Mouse (Mus musculus) myocyte (in vitro differentiated cells): ENCODE results near the gene Cd5. TPM values are rescaled to one million over a fixed set of nuclear protein-coding genes. Genes with fewer than 3 reads are reported as not detected.

Experiments
- H3K27me3 ChIP-seq: one replicate; pipeline ENCODE4 v1.6.1; 2011; ENCODE audit not compliant: control insufficient read depth, insufficient read depth, insufficient read length
- H3K36me3 ChIP-seq: one replicate; pipeline ENCODE4 v1.6.1; 2011; ENCODE audit not compliant: control insufficient read depth, insufficient read depth
- H3K4me2 ChIP-seq: one replicate; pipeline ENCODE4 v1.6.1; 2011; ENCODE audit warnings: low read depth, control low read depth
- H3K4me3 ChIP-seq: one replicate; pipeline ENCODE4 v1.5.1; 2011; ENCODE audit warnings: mild to moderate bottlenecking, control low read depth, moderate library complexity
- H3K79me2 ChIP-seq: one replicate; pipeline ENCODE4 v1.6.1; 2011; ENCODE audit not compliant: control insufficient read depth, insufficient read depth
- H3ac ChIP-seq: one replicate; pipeline ENCODE4 v1.6.1; 2011; ENCODE audit not compliant: control insufficient read depth, insufficient read length
- CEBPB ChIP-seq: IDR thresholded peaks from 2 replicates; pipeline ENCODE4 v1.6.1; 2011; ENCODE audit warnings: mild to moderate bottlenecking, moderate library complexity; ENCODE audit not compliant: poor library complexity, insufficient read depth, severe bottlenecking
- MAX ChIP-seq: IDR thresholded peaks from one replicate; pipeline ENCODE4 v1.6.1; 2011; ENCODE audit warnings: low read depth, mild to moderate bottlenecking, control low read depth
- TCF3 ChIP-seq: IDR thresholded peaks from one replicate; pipeline ENCODE4 v1.6.1; 2011; ENCODE audit warnings: low read depth, control low read depth; ENCODE audit not compliant: insufficient read length
- USF1 ChIP-seq: IDR thresholded peaks from one replicate; pipeline ENCODE4 v1.6.1; 2011; ENCODE audit warnings: low read depth, mild to moderate bottlenecking, control low read depth, moderate library complexity
- polyA plus RNA-seq: library from polyadenylated mRNA; unstranded; fragments of >200 nt; fragmentation: generic; extraction: Trizol; gene quantifications from one replicate; pipeline ENCODE4 v1.2.1, GENCODE M21; 2012; ENCODE audit warnings: missing spikeins

Cd5 gene
- polyA plus RNA-seq, 1 experiment, result not detected

GRCm38 (mm10) chr19:10671319-10671718 lies 67.5 kb downstream of the Cd5 start:
- H3K27me3 ChIP-seq, result peaks cover 13% of the 10 kb centered on the region
- H3ac ChIP-seq, result no peak overlapping the region
- H3K79me2 ChIP-seq, result no peaks in the 10 kb centered on the region
- no peak overlapping the region for H3K4me2 ChIP-seq
- H3K4me3 ChIP-seq, result no peak overlapping the region
- TF ChIP-seq USF1, result no peak
- no peak for TF ChIP-seq CEBPB
- TF ChIP-seq MAX, result no peak
- TF ChIP-seq TCF3, result no peak
- H3K36me3 ChIP-seq, result no peaks in the 10 kb centered on the region

Other genes starting within 250 kb of the Cd5 start
- 23.4 TPM for gene Cpsf7, start 213.7 kb downstream of the Cd5 start, polyA plus RNA-seq
- gene Sdhaf2, start 212.9 kb downstream of the Cd5 start, polyA plus RNA-seq, result 36.3 TPM
- gene Tmem216, start 182.8 kb downstream of the Cd5 start, polyA plus RNA-seq, result 12.9 TPM
- 21.7 TPM for gene Cyb561a3, start 161.8 kb downstream of the Cd5 start, polyA plus RNA-seq
- 16.0 TPM for gene Tmem138, start 161.6 kb downstream of the Cd5 start, polyA plus RNA-seq
- 571 TPM for gene Ddb1, start 133.7 kb downstream of the Cd5 start, polyA plus RNA-seq
- gene Tkfc, start 133.3 kb downstream of the Cd5 start, polyA plus RNA-seq, result 16.7 TPM
- 0.05 TPM for gene Vwce, start 104.8 kb downstream of the Cd5 start, polyA plus RNA-seq
- gene Pga5, start 60.9 kb downstream of the Cd5 start, polyA plus RNA-seq, result 0.04 TPM
- 30.2 TPM for gene Vps37c, start 50.3 kb downstream of the Cd5 start, polyA plus RNA-seq
- not detected for gene Cd6, start 91.1 kb upstream of the Cd5 start, polyA plus RNA-seq
- gene Slc15a3, start 100.7 kb upstream of the Cd5 start, polyA plus RNA-seq, result 0.02 TPM
- gene Tmem132a, start 130.9 kb upstream of the Cd5 start, polyA plus RNA-seq, result 118 TPM
- 223 TPM for gene Tmem109, start 143.0 kb upstream of the Cd5 start, polyA plus RNA-seq
- gene Prpf19, start 156.2 kb upstream of the Cd5 start, polyA plus RNA-seq, result 222 TPM
- 0.05 TPM for gene Zp1, start 181.6 kb upstream of the Cd5 start, polyA plus RNA-seq
- gene Ptgdr2, start 198.2 kb upstream of the Cd5 start, polyA plus RNA-seq, result 0.10 TPM
- gene Ccdc86, start 210.3 kb upstream of the Cd5 start, polyA plus RNA-seq, result 33.1 TPM
- 0.30 TPM for gene Ms4a10, start 235.7 kb upstream of the Cd5 start, polyA plus RNA-seq